Mouse (Mus musculus) v-Abl transformed pro-B cells (cell line): Measurements from ENCODE around the gene Fgfbp3.
"Not testable (repeated sequence)": the region's sequence is repeated elsewhere in the genome, so short reads cannot be mapped to it uniquely, and the experiment has no call there.

ENCODE experiments used
- in situ Hi-C, 2 experiments: fragments of 400-800 bp; cut with MboI; formaldehyde crosslinking; loops; one replicate each; pipeline ENCODE4 v1.15.1; 2025; ENCODE audit not compliant: unreplicated experiment in 2 of 2

Gene Fgfbp3

DNA sequence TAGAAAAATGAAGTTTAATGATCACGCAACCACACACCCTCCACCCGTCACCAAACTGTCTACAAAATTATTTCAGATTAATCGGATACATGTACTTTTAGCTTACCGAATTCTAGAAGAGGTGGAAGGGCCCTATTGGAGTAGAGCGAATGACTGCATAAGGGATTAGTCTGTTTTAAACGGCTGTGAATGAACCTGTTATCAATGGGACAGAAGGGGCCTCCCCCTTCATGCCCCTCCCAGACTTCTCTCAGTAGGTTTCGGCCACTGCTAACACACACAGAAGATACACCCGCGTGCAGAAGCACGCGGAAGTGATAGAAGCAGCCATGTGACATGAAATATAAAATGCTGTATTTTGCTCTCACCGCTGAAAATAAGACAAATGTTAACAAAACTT lies at the start of gene Fgfbp3:
Fgfbp3 (minus strand) TSS at position 150 of the 400 bp plus-strand sequence.
- in situ Hi-C loops = loop anchor here (5.0 to 25.0 kb wide), 3 partner anchors 102 to 1932 kb away; no protein-coding TSS in a partner anchor

- in situ Hi-C loops = not testable (repeated sequence)
Observed at GRCm38 (mm10) chr19:36962544-36963260, 43.3 kb upstream of the Fgfbp3 start.

DNA sequence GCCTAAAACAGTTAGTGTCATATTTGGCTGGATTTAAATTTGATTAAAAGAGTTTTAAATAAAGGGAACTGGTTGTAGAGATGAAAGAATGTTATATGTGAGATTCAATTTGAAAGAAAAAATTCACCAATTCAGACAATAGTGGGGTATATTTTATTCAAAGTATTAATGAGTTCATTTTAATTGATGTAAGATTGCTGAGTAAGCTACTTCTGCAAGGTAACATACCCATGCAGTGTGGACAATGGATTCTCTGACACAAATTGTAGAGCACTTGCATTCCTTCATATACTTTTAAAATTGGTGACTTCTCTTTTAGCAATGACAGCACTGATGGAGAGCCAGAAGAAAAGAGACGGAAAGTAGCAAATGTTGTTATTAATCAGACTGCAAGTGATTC lies 41.9 kb upstream of the Fgfbp3 start:
- in situ Hi-C loops = no loop called here

GRCm38 (mm10) chr19:36958331-36958730 lies 38.9 kb upstream of the Fgfbp3 start:
- in situ Hi-C loops = no loop called here

- in situ Hi-C loops = no loop called here
Observed at GRCm38 (mm10) chr19:36953637-36954206, 34.3 kb upstream of the Fgfbp3 start.

DNA sequence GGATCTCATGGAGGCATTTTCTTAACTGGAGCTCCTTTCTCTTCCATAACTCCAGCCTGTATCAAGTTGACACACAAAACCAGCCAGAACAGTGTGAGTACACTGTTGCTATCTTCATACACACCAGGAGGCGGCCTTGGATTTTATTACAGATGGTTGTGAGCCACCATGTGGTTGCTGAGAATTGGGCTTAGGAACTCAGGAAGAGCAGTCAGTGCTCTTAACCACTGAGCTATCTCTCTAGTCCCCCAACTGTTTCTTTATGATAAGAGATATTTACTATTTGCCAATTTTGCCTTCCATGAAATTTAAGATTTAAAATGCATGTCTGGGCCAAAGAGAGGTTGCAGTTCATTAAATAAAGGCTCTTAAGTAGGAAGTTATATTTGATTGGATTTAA lies 20.6 kb upstream of the Fgfbp3 start:
- in situ Hi-C loops = no loop called here

GRCm38 (mm10) chr19:36938008-36938407 lies 18.6 kb upstream of the Fgfbp3 start:
- in situ Hi-C loops = no loop called here

DNA sequence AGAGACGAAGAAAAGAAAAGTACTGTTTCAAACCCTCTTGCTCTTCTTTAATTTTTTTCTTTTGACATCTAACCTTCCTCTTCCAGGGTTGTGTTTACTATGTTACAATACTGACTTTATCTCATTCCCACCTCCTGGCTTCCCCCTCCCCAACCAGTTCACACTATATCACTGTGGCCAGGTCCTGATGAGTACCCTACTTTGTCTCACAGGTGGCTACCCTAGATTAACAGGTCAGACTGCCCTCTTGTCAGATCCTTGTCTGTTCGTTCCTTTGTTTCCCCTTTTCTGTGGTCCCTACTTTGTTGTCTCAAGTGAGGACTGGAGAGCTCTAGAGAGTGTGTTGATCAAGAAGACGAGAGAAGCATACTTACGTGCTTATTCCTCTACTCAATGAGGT lies 16.9 kb upstream of the Fgfbp3 start:
- in situ Hi-C loops = no loop called here

DNA sequence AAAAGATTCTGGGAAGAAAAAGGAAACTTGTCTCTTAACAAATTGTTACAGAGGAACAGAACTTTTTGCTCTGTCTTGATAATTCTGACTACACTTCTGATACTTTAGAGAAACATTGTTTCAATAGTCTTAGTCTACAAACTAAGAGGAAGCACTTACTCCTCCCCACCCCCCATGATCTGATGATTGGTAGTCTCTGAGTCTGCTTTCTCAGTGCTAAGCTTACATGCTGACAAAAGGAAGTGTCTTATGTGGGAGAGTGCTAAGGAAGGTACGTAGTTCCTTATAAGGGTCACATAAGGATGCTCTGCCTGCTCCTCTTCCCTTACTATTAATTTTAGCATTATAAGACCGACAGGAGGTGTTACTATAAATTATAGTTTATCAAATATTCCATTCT lies 13.2 kb upstream of the Fgfbp3 start:
- in situ Hi-C loops = no loop called here

- in situ Hi-C loops = no loop called here
Observed at GRCm38 (mm10) chr19:36932097-36932496, 12.7 kb upstream of the Fgfbp3 start.

GRCm38 (mm10) chr19:36929816-36930215 lies 10.4 kb upstream of the Fgfbp3 start:
- in situ Hi-C loops = loop anchor here in 1 of 2 experiments (10.0 kb wide), 3 partner anchors 385 to 1775 kb away; no protein-coding TSS in a partner anchor

- in situ Hi-C loops = loop anchor here in 1 of 2 experiments (10.0 kb wide), 3 partner anchors 383 to 1773 kb away; no protein-coding TSS in a partner anchor
Observed at GRCm38 (mm10) chr19:36927800-36928361, 8.5 kb upstream of the Fgfbp3 start.

- in situ Hi-C loops = loop anchor here in 1 of 2 experiments (10.0 kb wide), 3 partner anchors 382 to 1772 kb away; no protein-coding TSS in a partner anchor
Observed at GRCm38 (mm10) chr19:36926553-36927236, 7.3 kb upstream of the Fgfbp3 start.

GRCm38 (mm10) chr19:36925671-36926552 lies 6.5 kb upstream of the Fgfbp3 start, which contains the start of gene Btaf1:
Btaf1 (plus strand) TSS chr19:36926079.
- in situ Hi-C loops = loop anchor here in 1 of 2 experiments (10.0 kb wide), 3 partner anchors 381 to 1771 kb away; no protein-coding TSS in a partner anchor

GRCm38 (mm10) chr19:36922936-36923335 lies 3.5 kb upstream of the Fgfbp3 start:
- in situ Hi-C loops = loop anchor here (5.0 to 25.0 kb wide), 8 partner anchors 41 to 1936 kb away; no protein-coding TSS in a partner anchor

DNA sequence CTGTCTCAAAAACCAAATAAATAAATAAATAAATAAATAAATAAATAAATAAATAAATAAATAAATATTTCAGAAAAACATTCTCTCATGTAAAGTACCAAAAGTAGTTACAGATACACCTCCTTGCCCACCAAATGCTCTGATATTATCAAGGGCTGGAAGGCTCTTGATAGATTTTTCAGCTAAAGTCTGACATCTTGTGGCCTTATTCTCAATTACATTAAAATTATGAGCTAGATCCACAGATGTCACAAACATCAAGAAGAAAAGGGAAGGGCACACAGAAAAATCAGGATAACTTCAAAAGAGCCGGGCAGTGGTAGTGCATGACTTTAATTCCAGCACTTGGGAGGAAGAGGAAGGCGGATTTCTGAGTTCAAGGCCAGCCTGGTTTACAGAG lies 2.6 kb upstream of the Fgfbp3 start:
- in situ Hi-C loops = loop anchor here (5.0 to 25.0 kb wide), 8 partner anchors 40 to 1935 kb away; no protein-coding TSS in a partner anchor

DNA sequence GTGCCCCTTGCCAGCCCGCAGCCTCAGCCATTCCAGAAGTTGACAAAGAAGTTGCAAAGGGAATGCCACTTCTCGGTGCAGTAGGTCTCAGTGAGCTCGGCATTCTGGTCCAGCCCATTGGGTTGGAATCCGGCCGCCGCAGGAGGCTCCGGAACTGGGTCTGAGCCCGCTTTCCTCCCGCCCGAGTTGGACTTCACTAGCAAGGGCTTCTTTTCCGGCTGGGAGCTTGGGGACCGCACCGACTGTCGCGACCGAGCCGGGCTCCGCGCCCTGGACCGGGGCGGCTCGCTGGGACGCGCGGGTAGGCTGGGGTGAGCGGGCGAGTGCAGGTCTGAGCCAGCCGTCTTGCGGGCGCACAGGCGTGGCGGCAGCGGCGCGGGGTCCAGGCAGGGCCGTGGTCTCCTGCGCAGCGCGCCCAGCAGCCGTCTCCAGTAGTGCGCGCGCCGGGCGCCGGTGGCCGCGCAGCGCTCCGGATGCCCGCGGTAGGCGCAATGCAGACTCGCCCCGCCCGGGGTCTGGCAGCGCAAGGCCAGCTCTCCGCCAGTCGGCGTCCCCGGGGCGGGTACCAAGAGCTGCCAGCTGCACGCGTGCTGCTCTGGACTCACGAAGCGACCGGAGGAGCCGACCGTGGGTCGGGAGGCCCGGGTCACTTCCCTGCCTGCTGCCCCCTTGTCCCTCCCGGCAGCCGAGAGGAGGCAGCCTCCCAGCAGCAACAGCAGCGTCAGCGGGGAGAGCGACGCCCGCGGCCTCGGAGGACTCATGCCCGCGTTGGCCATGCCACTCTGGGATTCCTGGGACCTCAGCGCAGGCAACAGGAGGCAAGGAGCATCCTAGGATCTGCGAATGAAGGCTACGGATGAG lies 744 bp downstream of the Fgfbp3 start:
- in situ Hi-C loops = loop anchor here (5.0 to 25.0 kb wide), 3 partner anchors 101 to 1931 kb away; no protein-coding TSS in a partner anchor

GRCm38 (mm10) chr19:36916876-36917389 lies 2.5 kb downstream of the Fgfbp3 start:
- in situ Hi-C loops = loop anchor here (5.0 to 25.0 kb wide), 3 partner anchors 100 to 1930 kb away; no protein-coding TSS in a partner anchor
